Mouse (Mus musculus): ENCODE measurements around the gene Gm39566. TPM values are rescaled to one million over a fixed set of nuclear protein-coding genes. Genes with fewer than 3 reads are reported as not detected.

Gene Gm39566
- total and polyA plus RNA-seq, 3 experiments = 0.04 TPM; not detected in 2

DNA sequence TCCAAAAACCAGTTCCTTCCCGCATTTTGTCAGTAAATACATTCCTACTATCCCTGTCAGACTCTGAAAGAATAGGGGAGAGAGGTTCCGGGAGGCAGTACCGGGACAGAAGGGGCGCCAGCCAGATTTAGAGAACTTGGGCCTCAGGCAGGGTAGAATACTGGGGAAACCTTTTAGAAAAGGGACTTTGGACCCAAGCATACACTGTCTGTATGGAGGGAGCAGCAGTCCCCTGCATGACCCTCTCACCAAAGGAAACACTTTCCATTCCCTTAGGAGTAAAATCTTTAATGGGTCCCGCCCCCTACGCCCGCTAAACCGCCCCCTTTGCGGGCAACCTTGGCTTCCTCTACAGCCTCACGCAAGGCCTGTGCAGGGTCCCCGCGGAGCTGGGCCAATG, 11.8 kb downstream of the Gm39566 start:
- Histone ChIP-seq H3K79me2 (ENCODE audit: control insufficient read depth, insufficient read depth, low read length, poor library complexity) (peaks cover 8% of the 10 kb centered on the region; the same call in 1 of the 2 replicates), H3K4me1 (ENCODE audit: control insufficient read depth in 1 of 2, insufficient read depth in 2 of 2, low read length in 2 of 2) (peaks cover 5 to 19% of the 10 kb centered on the region in 2 experiments; a peak in 3 of 4 replicates), H3K27ac (ENCODE audit: control insufficient read depth, low read depth, low read length) (no peak overlapping the region), H3K9ac (ENCODE audit: control insufficient read depth, low read depth, low read length, poor library complexity, severe bottlenecking) (peak overlapping the region; percentile 78), H3K27me3 (ENCODE audit: control insufficient read depth in 1 of 2, insufficient read depth in 2 of 2, low read length in 2 of 2) (no peaks in the 10 kb centered on the region), H3K4me3 (ENCODE audit: control insufficient read depth in 1 of 2, insufficient read depth in 1 of 2, low read depth in 2 of 2, low read length in 2 of 2) (peak overlapping the region; percentile 70 to 89), H3K9me3 (replicated peaks; ENCODE audit: insufficient read depth, low read length) (no peaks in the 10 kb centered on the region), H3K36me3 (ENCODE audit: control insufficient read depth in 1 of 2, insufficient read depth in 2 of 2, low read length in 2 of 2) (peaks cover 0 to 8% of the 10 kb centered on the region in 2 experiments; a peak in 2 of 4 replicates)
- TF ChIP-seq MAX (IDR thresholded peaks at IDR 0.05; ENCODE audit: low read length) = peak; percentile 39; the same call in 1 of the 2 replicates
- no peak for TF ChIP-seq ETS1 (IDR thresholded peaks at IDR 0.05; ENCODE audit: low read depth, low read length)
- TF ChIP-seq MYC (IDR thresholded peaks at IDR 0.05; ENCODE audit: low read depth, low read length) = 0 out of 2 replicates have a peak, but pooled peaks have one; percentile 32
- TF ChIP-seq E2F4 (IDR thresholded peaks at IDR 0.05; ENCODE audit: borderline replicate concordance, low read depth, low read length) = no peak
- TF ChIP-seq POLR2AphosphoS5 (IDR thresholded peaks at IDR 0.05; ENCODE audit: borderline replicate concordance, low read depth, low read length) = no peak
- peak; percentile 28; the same call in 1 of the 2 replicates for TF ChIP-seq ZC3H11A (IDR thresholded peaks at IDR 0.05; ENCODE audit: low read depth, low read length)
- TF ChIP-seq ELF1 (IDR thresholded peaks at IDR 0.05; ENCODE audit: low read depth, low read length) = 0 out of 2 replicates have a peak, but pooled peaks have one; percentile 15
- peak; percentile 80 for DNase-seq (ENCODE audit: low read depth, low spot score)

GRCm38 (mm10) chr11:69802648-69803105, 12.4 kb downstream of the Gm39566 start:
- Histone ChIP-seq H3K36me3 (ENCODE audit: control insufficient read depth in 1 of 2, insufficient read depth in 2 of 2, low read length in 2 of 2) (peaks cover 0 to 8% of the 10 kb centered on the region in 2 experiments; a peak in 2 of 4 replicates), H3K79me2 (ENCODE audit: control insufficient read depth, insufficient read depth, low read length, poor library complexity) (peaks cover 8% of the 10 kb centered on the region; the same call in 1 of the 2 replicates), H3K9me3 (replicated peaks; ENCODE audit: insufficient read depth, low read length) (no peaks in the 10 kb centered on the region), H3K4me1 (ENCODE audit: control insufficient read depth in 1 of 2, insufficient read depth in 2 of 2, low read length in 2 of 2) (peaks cover 5 to 19% of the 10 kb centered on the region in 2 experiments; a peak in 3 of 4 replicates), H3K27ac (ENCODE audit: control insufficient read depth, low read depth, low read length) (peak overlapping the region; percentile 27; the same call in 1 of the 2 replicates), H3K9ac (ENCODE audit: control insufficient read depth, low read depth, low read length, poor library complexity, severe bottlenecking) (peak overlapping the region; percentile 78), H3K4me3 (ENCODE audit: control insufficient read depth in 1 of 2, insufficient read depth in 1 of 2, low read depth in 2 of 2, low read length in 2 of 2) (peak overlapping the region; percentile 70 to 89), H3K27me3 (ENCODE audit: control insufficient read depth in 1 of 2, insufficient read depth in 2 of 2, low read length in 2 of 2) (no peaks in the 10 kb centered on the region)
- peak; percentile 93 for DNase-seq (ENCODE audit: low read depth, low spot score)
- TF ChIP-seq MAZ (IDR thresholded peaks at IDR 0.05; ENCODE audit: low read depth, low read length) (peak; percentile 97), TCF12 (IDR thresholded peaks at IDR 0.05; ENCODE audit: low read depth, low read length) (peak; percentile 49; the same call in 1 of the 2 replicates), USF2 (IDR thresholded peaks at IDR 0.05; ENCODE audit: borderline replicate concordance in 1 of 2, insufficient read depth in 1 of 2, low read depth in 1 of 2, low read length in 2 of 2) (no peak), UBTF (IDR thresholded peaks at IDR 0.05; ENCODE audit: borderline replicate concordance, insufficient read depth, low read depth, low read length) (peak; percentile 92; the same call in 1 of the 2 replicates), HCFC1 (IDR thresholded peaks at IDR 0.05; ENCODE audit: low read depth, low read length) (peak; percentile 63; the same call in 1 of the 2 replicates), ZNF384 (IDR thresholded peaks at IDR 0.05; ENCODE audit: low read depth, low read length) (no peak), SIN3A (IDR thresholded peaks at IDR 0.05; ENCODE audit: low read length) (peak; percentile 35; the same call in 1 of the 2 replicates), ELF1 (IDR thresholded peaks at IDR 0.05; ENCODE audit: low read depth, low read length) (no peak), GATA1 (IDR thresholded peaks at IDR 0.05; ENCODE audit: low read depth, low read length) (no peak), MAX (IDR thresholded peaks at IDR 0.05; ENCODE audit: low read length) (0 out of 2 replicates have a peak, but pooled peaks have one; percentile 18), ZKSCAN1 (IDR thresholded peaks at IDR 0.05; ENCODE audit: low read depth, low read length) (no peak), NRF1 (IDR thresholded peaks at IDR 0.05; ENCODE audit: insufficient read depth, low read depth, low read length, poor library complexity, severe bottlenecking) (no peak), RCOR1 (IDR thresholded peaks at IDR 0.05; ENCODE audit: low read depth, low read length) (no peak), CTCF (IDR thresholded peaks at IDR 0.05 in 2 of 3, conservative IDR thresholded peaks at IDR 0.05 in 1 of 3; ENCODE audit: control insufficient read depth in 1 of 3, insufficient read depth in 1 of 3, low read depth in 2 of 3, low read length in 3 of 3, poor library complexity in 1 of 3, severe bottlenecking in 1 of 3) (no peak), MYC (IDR thresholded peaks at IDR 0.05; ENCODE audit: low read depth, low read length) (no peak), TAL1 (IDR thresholded peaks at IDR 0.05; ENCODE audit: low read length) (no peak), MYB (IDR thresholded peaks at IDR 0.05; ENCODE audit: low read depth, low read length) (no peak), ZMIZ1 (IDR thresholded peaks at IDR 0.05; ENCODE audit: low read depth, low read length) (peak; percentile 86), MXI1 (IDR thresholded peaks at IDR 0.05; ENCODE audit: low read depth, low read length) (peak; percentile 78), BHLHE40 (IDR thresholded peaks at IDR 0.05; ENCODE audit: borderline replicate concordance, low read depth, low read length) (no peak), JUND (IDR thresholded peaks at IDR 0.05; ENCODE audit: low read depth, low read length) (no peak), E2F4 (IDR thresholded peaks at IDR 0.05; ENCODE audit: borderline replicate concordance, low read depth, low read length) (no peak), ZC3H11A (IDR thresholded peaks at IDR 0.05; ENCODE audit: low read depth, low read length) (no peak), POLR2AphosphoS5 (IDR thresholded peaks at IDR 0.05; ENCODE audit: borderline replicate concordance, low read depth, low read length) (no peak), USF1 (IDR thresholded peaks at IDR 0.05; ENCODE audit: low read depth, low read length) (no peak), POLR2A (IDR thresholded peaks at IDR 0.05; ENCODE audit: control insufficient read depth in 1 of 2, insufficient read depth in 1 of 2, low read depth in 1 of 2, low read length in 2 of 2, poor library complexity in 1 of 2) (peak; percentile 50 to 56; a peak in 2 of 4 replicates), KAT2A (conservative IDR thresholded peaks at IDR 0.05; ENCODE audit: low read depth, low read length) (no peak; the same call in 1 of the 2 replicates)

Data from MEL (cell line).